Mouse (Mus musculus) erythroblast, embryonic 14.5 days (primary cell): ENCODE measurements at regions not wholly inside any gene's neighbourhood (a gene's known extent, or its start where the extent isn't known, plus 50 kb on each side); places are given as distances from the start of the nearest gene placed in this dataset.

Experiments used
- H3K27me3 ChIP-seq: 2 replicates; pipeline ENCODE4 v1.6.1; 2012; ENCODE audit warnings: inconsistent platforms; ENCODE audit not compliant: control insufficient read depth
- H3K36me3 ChIP-seq: 2 replicates; pipeline ENCODE4 v1.6.1; 2012; ENCODE audit warnings: mild to moderate bottlenecking, inconsistent platforms; ENCODE audit not compliant: control insufficient read depth
- H3K4me1 ChIP-seq: 2 replicates; pipeline ENCODE4 v1.6.1; 2012; ENCODE audit warnings: inconsistent platforms; ENCODE audit not compliant: control insufficient read depth
- H3K4me3 ChIP-seq: replicated peaks from 2 replicates; pipeline ENCODE3; 2012; ENCODE audit warnings: moderate library complexity, mild to moderate bottlenecking, inconsistent platforms
- H3K9me3 ChIP-seq: 2 replicates; pipeline ENCODE4 v1.6.1; 2012; ENCODE audit warnings: low read length, inconsistent platforms, mixed read lengths; ENCODE audit not compliant: control insufficient read depth
- GATA1 ChIP-seq: IDR thresholded peaks from 2 replicates; pipeline ENCODE4 v1.6.1; 2012; ENCODE audit warnings: low read length, inconsistent platforms, mixed read lengths
- TAL1 ChIP-seq: IDR thresholded peaks from 3 replicates; pipeline ENCODE4 v1.6.1; 2012; ENCODE audit warnings: low read length, inconsistent platforms, mixed read lengths

GRCm38 (mm10) chr13:57325306-57325925 is 429.6 kb upstream of the Trpc7 start:
- Histone ChIP-seq H3K4me1 (no peaks in the 10 kb centered on the region), H3K4me3 (no peak overlapping the region), H3K9me3 (peaks cover 12% of the 10 kb centered on the region), H3K27me3 (no peaks in the 10 kb centered on the region), H3K36me3 (no peaks in the 10 kb centered on the region)
- TF ChIP-seq GATA1: no peak
- TF ChIP-seq TAL1: no peak; the same call in 2 of the 3 replicates

GRCm38 (mm10) chr13:57316211-57317005 is 420.6 kb upstream of the Trpc7 start:
- Histone ChIP-seq H3K36me3 (no peaks in the 10 kb centered on the region), H3K4me3 (no peak overlapping the region), H3K9me3 (no peaks in the 10 kb centered on the region; the same call in 1 of the 2 replicates), H3K27me3 (no peaks in the 10 kb centered on the region), H3K4me1 (no peaks in the 10 kb centered on the region)
- TF ChIP-seq GATA1: no peak

- no peak for TF ChIP-seq GATA1
- no peak for TF ChIP-seq TAL1
- no peaks in the 10 kb centered on the region for H3K27me3 ChIP-seq
- H3K4me3 ChIP-seq: no peak overlapping the region
- no peaks in the 10 kb centered on the region for H3K4me1 ChIP-seq
- peaks cover 9% of the 10 kb centered on the region for H3K9me3 ChIP-seq
- no peaks in the 10 kb centered on the region for H3K36me3 ChIP-seq
These were observed 418.7 kb upstream of the Trpc7 start for GRCm38 (mm10) chr13:57314512-57314911.

- TF ChIP-seq GATA1 (no peak), TAL1 (no peak)
- Histone ChIP-seq H3K9me3 (peaks cover 15% of the 10 kb centered on the region), H3K4me1 (no peaks in the 10 kb centered on the region)
These were observed 417.9 kb upstream of the Trpc7 start for GRCm38 (mm10) chr13:57313731-57314130.

GRCm38 (mm10) chr13:57311235-57311634 is 415.4 kb upstream of the Trpc7 start:
- H3K9me3 ChIP-seq: peaks cover 29% of the 10 kb centered on the region
- H3K27me3 ChIP-seq: no peaks in the 10 kb centered on the region
- H3K36me3 ChIP-seq: no peaks in the 10 kb centered on the region
- no peak for TF ChIP-seq TAL1
- TF ChIP-seq GATA1: no peak
- H3K4me3 ChIP-seq: no peak overlapping the region
- H3K4me1 ChIP-seq: no peaks in the 10 kb centered on the region

More at GRCm38 (mm10) chr13:57313731-57314130, 417.9 kb upstream of the Trpc7 start:
- H3K4me3 ChIP-seq: no peak overlapping the region
- H3K36me3 ChIP-seq: no peaks in the 10 kb centered on the region
- no peaks in the 10 kb centered on the region for H3K27me3 ChIP-seq

- no peaks in the 10 kb centered on the region for H3K27me3 ChIP-seq
- TF ChIP-seq TAL1 (no peak), GATA1 (no peak)
- H3K4me3 ChIP-seq: no peak overlapping the region
- peaks cover 37% of the 10 kb centered on the region for H3K9me3 ChIP-seq
- no peaks in the 10 kb centered on the region for H3K4me1 ChIP-seq
- no peaks in the 10 kb centered on the region for H3K36me3 ChIP-seq
These were observed 413.8 kb upstream of the Trpc7 start for GRCm38 (mm10) chr13:57309618-57310017.

- H3K4me1 ChIP-seq: no peaks in the 10 kb centered on the region
- no peaks in the 10 kb centered on the region for H3K27me3 ChIP-seq
- no peaks in the 10 kb centered on the region for H3K36me3 ChIP-seq
- no peak overlapping the region for H3K4me3 ChIP-seq
- no peak for TF ChIP-seq TAL1
- TF ChIP-seq GATA1: no peak
- peaks cover 37% of the 10 kb centered on the region for H3K9me3 ChIP-seq
These were observed 412.4 kb upstream of the Trpc7 start for GRCm38 (mm10) chr13:57307971-57308903.

GRCm38 (mm10) chr13:57305586-57305985 is 409.8 kb upstream of the Trpc7 start:
- H3K4me1 ChIP-seq: no peaks in the 10 kb centered on the region
- no peaks in the 10 kb centered on the region for H3K27me3 ChIP-seq
- H3K4me3 ChIP-seq: no peak overlapping the region
- peaks cover 31% of the 10 kb centered on the region for H3K9me3 ChIP-seq
- no peaks in the 10 kb centered on the region for H3K36me3 ChIP-seq
- TF ChIP-seq TAL1: no peak
- no peak for TF ChIP-seq GATA1

- no peaks in the 10 kb centered on the region for H3K27me3 ChIP-seq
- TF ChIP-seq TAL1 (no peak), GATA1 (no peak)
- no peaks in the 10 kb centered on the region for H3K4me1 ChIP-seq
- H3K9me3 ChIP-seq: peaks cover 22% of the 10 kb centered on the region
- H3K36me3 ChIP-seq: no peaks in the 10 kb centered on the region
- no peak overlapping the region for H3K4me3 ChIP-seq
These were observed 408.0 kb upstream of the Trpc7 start for GRCm38 (mm10) chr13:57303805-57304204.
